Mouse (Mus musculus) B cell, adult 2 months (primary cell): ENCODE results near the gene Cdh26.

Experiments used
- DNase-seq, 2 experiments: peaks; one replicate each; pipeline ENCODE4 v3.0.0; 2022

Gene Cdh26

DNA sequence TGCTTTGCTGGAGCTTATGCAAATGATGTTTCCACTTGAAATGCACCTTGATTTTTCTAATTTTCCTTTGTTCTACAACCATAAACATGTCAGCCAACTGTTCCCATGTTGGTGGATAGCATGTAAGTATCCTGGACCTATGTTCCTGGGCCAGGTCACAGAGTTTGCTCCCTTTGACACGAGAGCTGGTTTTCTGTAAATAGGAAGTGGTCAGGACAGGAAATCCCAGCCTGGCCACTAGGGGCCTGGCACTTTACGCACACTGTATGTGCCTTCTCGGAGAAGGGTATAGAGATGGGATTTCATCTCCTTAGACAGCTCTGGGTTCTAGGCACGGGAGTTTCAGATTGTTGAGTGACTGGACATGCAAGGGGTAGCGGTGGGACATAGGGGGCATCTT, 86.1 kb downstream of the Cdh26 start:
- DNase-seq: peak; percentile 53 to 59

DNA sequence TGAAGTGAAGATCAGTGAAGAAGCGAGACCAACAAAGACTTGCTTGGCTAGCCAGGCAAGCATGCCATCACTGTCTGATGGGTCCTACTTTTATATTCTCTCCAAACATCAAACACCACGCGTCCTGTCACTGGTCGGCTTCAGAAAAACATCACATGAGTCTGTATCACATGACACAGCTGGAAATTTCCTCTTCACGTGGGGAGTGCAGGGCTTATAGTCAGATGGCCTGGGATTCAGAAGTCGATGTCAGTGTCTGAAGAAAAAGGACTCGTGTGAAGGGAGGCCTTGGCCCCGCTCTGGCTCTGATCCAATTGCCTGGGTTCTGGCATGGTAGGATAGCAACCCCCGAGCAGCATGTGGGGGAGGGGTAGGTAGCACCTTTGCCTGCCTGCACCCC, 86.6 kb downstream of the Cdh26 start:
- DNase-seq: peak; percentile 51 to 55

DNA sequence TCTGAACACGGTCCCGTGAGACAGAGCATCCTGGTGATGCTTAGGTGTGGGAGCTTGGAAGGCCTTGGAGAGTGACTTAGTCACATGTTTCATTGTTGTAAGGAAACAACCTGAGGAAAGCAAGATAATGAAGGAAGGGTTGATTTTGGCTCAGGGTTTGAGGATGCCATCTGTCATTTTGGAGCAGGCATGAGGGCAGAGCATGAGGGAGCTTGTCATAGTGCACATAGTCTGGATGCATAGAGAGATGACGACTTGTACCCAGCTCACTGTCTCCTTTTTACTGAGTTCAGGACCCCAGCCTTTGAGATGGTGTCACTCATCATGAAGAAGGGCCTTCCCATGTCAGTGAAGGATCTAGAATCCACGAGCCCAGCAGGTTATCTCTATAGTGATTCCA, 89.0 kb downstream of the Cdh26 start:
- no peak for DNase-seq

DNA sequence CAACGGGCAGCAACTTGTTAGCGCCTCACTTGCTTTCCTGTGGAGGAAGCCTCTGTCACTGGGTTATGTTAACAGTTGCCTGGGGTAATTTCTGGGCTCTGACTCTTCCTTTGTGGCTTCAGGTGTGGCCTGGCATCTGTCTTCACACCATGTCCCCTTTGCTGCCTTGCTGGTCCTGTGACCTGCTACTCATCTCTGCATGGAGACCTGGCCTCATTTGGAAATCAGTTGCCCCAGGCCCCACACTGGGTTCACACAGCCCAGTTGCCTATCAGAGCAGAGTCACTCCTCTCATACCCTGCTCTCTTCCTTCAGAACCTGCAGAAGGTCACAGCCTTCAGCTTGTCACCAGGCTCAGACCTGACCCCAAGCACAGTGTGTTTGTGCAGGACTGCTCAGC, 89.9 kb downstream of the Cdh26 start:
- no peak for DNase-seq

DNA sequence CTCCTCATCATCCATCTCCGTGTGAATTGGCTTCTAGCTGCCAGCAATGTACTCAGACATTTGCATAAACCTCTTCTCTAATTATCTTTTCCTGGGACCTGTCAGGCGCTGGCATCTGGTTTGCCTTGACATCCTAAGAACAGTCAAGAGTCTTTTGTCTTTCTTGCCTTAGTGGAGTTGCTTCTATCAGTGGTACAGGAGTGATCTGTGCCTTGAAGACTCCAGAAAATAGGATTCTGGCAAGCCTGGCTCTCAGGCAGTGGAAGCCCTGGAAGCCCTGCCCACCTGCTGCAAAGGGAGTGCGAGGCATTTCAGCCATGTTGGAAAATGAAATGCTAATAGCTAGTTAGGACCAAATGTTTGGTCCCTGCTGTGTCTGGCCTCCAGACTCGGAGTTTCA, 92.0 kb downstream of the Cdh26 start:
- DNase-seq: no peak

DNA sequence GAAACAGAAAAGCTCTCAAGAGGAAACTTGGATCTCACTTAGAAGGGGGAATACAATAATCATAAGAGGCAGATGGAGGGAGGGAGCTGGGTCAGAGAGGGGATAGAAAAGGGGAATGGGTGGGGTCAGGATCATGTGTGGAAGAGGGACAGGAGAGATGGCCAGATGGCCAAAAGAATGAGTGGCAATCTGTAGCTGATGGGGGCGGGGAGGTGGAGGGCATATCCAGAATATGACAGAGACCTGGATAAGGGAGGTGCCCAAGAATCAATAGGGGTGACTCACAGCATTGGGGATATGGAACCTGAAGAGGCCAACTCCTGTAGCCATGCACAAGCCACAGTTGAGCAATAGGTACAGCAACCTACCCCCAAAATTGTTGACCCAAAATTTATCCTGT, 92.5 kb downstream of the Cdh26 start:
- no peak for DNase-seq

DNA sequence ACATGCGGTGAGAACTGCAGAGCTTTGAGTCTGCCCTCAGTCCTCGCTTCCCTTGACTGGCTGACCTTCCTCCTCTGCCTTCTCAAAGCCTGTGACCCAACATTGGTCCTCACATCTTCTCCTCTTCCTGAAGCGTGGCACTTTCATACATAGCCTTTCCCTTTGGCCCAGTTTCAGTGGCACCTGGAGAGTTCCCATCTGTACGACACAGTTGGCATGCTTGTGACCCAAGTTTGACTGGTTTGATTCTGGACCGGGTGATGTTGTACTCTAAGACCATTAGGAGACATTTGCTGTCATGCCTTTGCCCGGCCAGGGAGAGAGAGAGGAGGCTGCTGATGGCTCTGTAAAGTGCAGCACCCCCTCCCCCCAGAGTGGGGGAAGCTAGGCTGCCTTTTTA, 96.4 kb downstream of the Cdh26 start:
- no peak for DNase-seq

DNA sequence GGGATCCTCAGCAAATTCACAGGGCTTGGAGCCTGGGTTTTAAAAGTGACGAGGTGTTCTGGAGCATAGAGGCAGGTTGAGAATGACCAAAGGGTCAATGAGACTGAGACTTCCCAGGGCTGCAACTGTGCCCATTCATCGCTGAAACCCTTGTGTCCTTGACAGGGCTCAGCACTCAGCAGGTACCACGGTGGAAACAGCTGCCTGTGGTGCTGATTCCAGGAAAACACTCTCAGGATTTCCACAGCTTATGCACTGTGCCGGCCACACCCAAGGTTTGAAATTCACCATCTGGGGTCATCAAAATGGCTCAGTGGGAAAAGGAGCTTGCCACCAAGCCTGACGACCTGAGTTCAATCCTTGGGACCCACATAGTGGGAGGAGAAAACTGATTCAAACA, 100.9 kb downstream of the Cdh26 start:
- no peak for DNase-seq

DNA sequence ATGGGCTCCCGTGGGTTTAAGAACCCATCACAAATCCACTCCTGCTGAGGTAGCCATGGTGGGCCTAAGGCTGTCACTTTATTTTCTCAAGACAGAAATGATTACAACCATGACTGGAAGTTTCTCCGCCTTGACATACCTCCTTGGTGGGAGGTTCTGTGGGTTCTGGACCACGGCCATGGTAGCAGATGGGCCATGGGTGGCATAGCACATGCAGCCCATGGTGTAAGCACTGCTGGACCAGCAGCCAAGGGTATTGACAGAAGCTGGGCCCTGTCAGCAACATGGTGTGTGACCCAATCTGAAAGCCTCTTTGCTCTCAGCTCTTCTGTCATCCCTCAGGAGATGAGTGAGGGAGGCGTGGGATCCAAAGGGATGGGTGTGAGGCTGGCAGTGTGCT, 106.2 kb downstream of the Cdh26 start:
- DNase-seq: no peak
